Mouse (Mus musculus): ENCODE results near the gene Gm20388. TPM values are rescaled to one million over a fixed set of nuclear protein-coding genes. Genes with fewer than 3 reads are reported as not detected.

Gene Gm20388
- polyA plus RNA-seq, 1 experiment from 2014 or later, result not detected

- peaks cover 22% of the 10 kb centered on the region for H3K36me3 ChIP-seq (ENCODE audit: control insufficient read depth, insufficient read depth, low read length)
- WGBS, result 63% methylated on average over 5 of the region's 5 CpGs
- H3K27ac ChIP-seq (replicated peaks in 1 of 2; ENCODE audit: control insufficient read depth in 1 of 2, insufficient read depth in 1 of 2, low read depth in 2 of 2, low read length in 2 of 2), result no peak overlapping the region
- H3K4me2 ChIP-seq (ENCODE audit: low read length), result no peak overlapping the region
- H3K4me1 ChIP-seq (ENCODE audit: control insufficient read depth in 2 of 2, insufficient read depth in 2 of 2, low read length in 2 of 2), result peaks cover 8 to 18% of the 10 kb centered on the region in 2 experiments
- ATAC-seq (ENCODE audit: insufficient number of reproducible peaks, insufficient read depth, low FRiP score, low read depth), result no peak
- H3K9me3 ChIP-seq (ENCODE audit: control insufficient read depth, low read length), result no peaks in the 10 kb centered on the region
- H3K27me3 ChIP-seq (ENCODE audit: control insufficient read depth, insufficient read depth, low read length), result no peaks in the 10 kb centered on the region
- H3K4me3 ChIP-seq (ENCODE audit: control insufficient read depth in 1 of 2, insufficient read depth in 1 of 2, low read depth in 1 of 2, low read length in 2 of 2), result no peak overlapping the region
- H3K9ac ChIP-seq (ENCODE audit: low read length), result no peak overlapping the region
Measured at GRCm38 (mm10) chr8:121892875-121893274, 1982.2 kb downstream of the Gm20388 start.

- Histone ChIP-seq H3K4me2 (ENCODE audit: low read length) (no peak overlapping the region), H3K4me3 (ENCODE audit: control insufficient read depth in 1 of 2, insufficient read depth in 1 of 2, low read depth in 1 of 2, low read length in 2 of 2) (no peak overlapping the region), H3K9me3 (ENCODE audit: control insufficient read depth, low read length) (no peaks in the 10 kb centered on the region), H3K27ac (replicated peaks in 1 of 2; ENCODE audit: control insufficient read depth in 1 of 2, insufficient read depth in 1 of 2, low read depth in 2 of 2, low read length in 2 of 2) (no peak overlapping the region), H3K27me3 (ENCODE audit: control insufficient read depth, insufficient read depth, low read length) (no peaks in the 10 kb centered on the region), H3K36me3 (ENCODE audit: control insufficient read depth, insufficient read depth, low read length) (peaks cover 16% of the 10 kb centered on the region), H3K9ac (ENCODE audit: low read length) (no peak overlapping the region), H3K4me1 (ENCODE audit: control insufficient read depth in 2 of 2, insufficient read depth in 2 of 2, low read length in 2 of 2) (peaks cover 23 to 34% of the 10 kb centered on the region in 2 experiments)
- WGBS, result 69% methylated on average over 7 of the region's 7 CpGs
- ATAC-seq (ENCODE audit: insufficient number of reproducible peaks, insufficient read depth, low FRiP score, low read depth), result no peak
Measured at GRCm38 (mm10) chr8:121895910-121896309, 1985.3 kb downstream of the Gm20388 start.

DNA sequence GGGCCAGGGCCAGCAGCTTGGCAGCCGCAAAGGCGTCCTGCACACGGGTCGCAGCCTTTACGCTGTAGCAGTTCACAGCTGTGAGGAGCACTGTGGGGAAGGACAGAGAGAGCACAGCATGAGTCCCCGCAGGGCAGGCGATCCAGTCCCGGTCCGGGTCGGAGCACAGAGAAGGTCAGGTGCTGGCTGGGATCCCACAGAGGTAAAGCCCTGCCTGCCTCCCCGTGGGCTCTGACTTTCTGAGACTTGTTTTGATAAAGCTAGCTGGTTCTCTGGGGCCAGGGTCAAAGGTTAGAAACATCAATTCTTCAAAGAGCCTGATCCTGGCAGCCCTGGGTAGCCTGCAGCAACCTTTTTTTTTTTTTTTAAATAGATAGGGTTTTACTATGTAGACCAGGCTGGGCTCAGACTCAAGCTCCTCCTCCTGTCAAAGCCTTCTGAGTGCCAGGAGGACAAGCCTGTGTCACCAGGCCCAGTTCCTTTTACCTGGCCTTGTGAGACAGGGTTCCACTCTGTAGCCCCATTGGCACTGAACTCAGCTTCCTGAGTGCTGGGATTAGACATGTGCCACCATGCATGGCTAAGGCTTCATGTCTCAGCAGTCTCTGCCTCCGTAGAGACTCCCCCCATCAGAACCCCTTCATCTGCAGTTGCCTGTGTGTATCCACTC lies 1986.0 kb downstream of the Gm20388 start:
- ATAC-seq (ENCODE audit: insufficient number of reproducible peaks, insufficient read depth, low FRiP score, low read depth), result no peak
- H3K9me3 ChIP-seq (ENCODE audit: control insufficient read depth, low read length), result no peaks in the 10 kb centered on the region
- H3K36me3 ChIP-seq (ENCODE audit: control insufficient read depth, insufficient read depth, low read length), result peaks cover 16% of the 10 kb centered on the region
- H3K27ac ChIP-seq (replicated peaks in 1 of 2; ENCODE audit: control insufficient read depth in 1 of 2, insufficient read depth in 1 of 2, low read depth in 2 of 2, low read length in 2 of 2), result no peak overlapping the region
- H3K4me1 ChIP-seq (ENCODE audit: control insufficient read depth in 2 of 2, insufficient read depth in 2 of 2, low read length in 2 of 2), result peaks cover 26 to 40% of the 10 kb centered on the region in 2 experiments
- H3K27me3 ChIP-seq (ENCODE audit: control insufficient read depth, insufficient read depth, low read length), result no peaks in the 10 kb centered on the region
- H3K4me2 ChIP-seq (ENCODE audit: low read length), result no peak overlapping the region
- peak overlapping the region; percentile 7; the same call in 1 of the 2 replicates for H3K9ac ChIP-seq (ENCODE audit: low read length)
- WGBS, result 76% methylated on average over 12 of the region's 12 CpGs
- H3K4me3 ChIP-seq (ENCODE audit: control insufficient read depth in 1 of 2, insufficient read depth in 1 of 2, low read depth in 1 of 2, low read length in 2 of 2), result no peak overlapping the region

GRCm38 (mm10) chr8:121897205-121897604 lies 1986.6 kb downstream of the Gm20388 start:
- peak overlapping the region in 1 of 2 experiments; percentile 82; a peak in 1 of 4 replicates for H3K27ac ChIP-seq (replicated peaks in 1 of 2; ENCODE audit: control insufficient read depth in 1 of 2, insufficient read depth in 1 of 2, low read depth in 2 of 2, low read length in 2 of 2)
- 89% methylated on average over 9 of the region's 9 CpGs for WGBS
- no peak for ATAC-seq (ENCODE audit: insufficient number of reproducible peaks, insufficient read depth, low FRiP score, low read depth)
- H3K4me1 ChIP-seq (ENCODE audit: control insufficient read depth in 2 of 2, insufficient read depth in 2 of 2, low read length in 2 of 2), result peaks cover 32 to 46% of the 10 kb centered on the region in 2 experiments
- H3K36me3 ChIP-seq (ENCODE audit: control insufficient read depth, insufficient read depth, low read length), result peaks cover 16% of the 10 kb centered on the region
- H3K27me3 ChIP-seq (ENCODE audit: control insufficient read depth, insufficient read depth, low read length), result no peaks in the 10 kb centered on the region
- H3K9ac ChIP-seq (ENCODE audit: low read length), result peak overlapping the region; percentile 45
- no peak overlapping the region for H3K4me2 ChIP-seq (ENCODE audit: low read length)
- no peak overlapping the region for H3K4me3 ChIP-seq (ENCODE audit: control insufficient read depth in 1 of 2, insufficient read depth in 1 of 2, low read depth in 1 of 2, low read length in 2 of 2)
- no peaks in the 10 kb centered on the region for H3K9me3 ChIP-seq (ENCODE audit: control insufficient read depth, low read length)

GRCm38 (mm10) chr8:121897871-121898381 lies 1987.3 kb downstream of the Gm20388 start:
- peak; percentile 16 for ATAC-seq (ENCODE audit: insufficient number of reproducible peaks, insufficient read depth, low FRiP score, low read depth)

DNA sequence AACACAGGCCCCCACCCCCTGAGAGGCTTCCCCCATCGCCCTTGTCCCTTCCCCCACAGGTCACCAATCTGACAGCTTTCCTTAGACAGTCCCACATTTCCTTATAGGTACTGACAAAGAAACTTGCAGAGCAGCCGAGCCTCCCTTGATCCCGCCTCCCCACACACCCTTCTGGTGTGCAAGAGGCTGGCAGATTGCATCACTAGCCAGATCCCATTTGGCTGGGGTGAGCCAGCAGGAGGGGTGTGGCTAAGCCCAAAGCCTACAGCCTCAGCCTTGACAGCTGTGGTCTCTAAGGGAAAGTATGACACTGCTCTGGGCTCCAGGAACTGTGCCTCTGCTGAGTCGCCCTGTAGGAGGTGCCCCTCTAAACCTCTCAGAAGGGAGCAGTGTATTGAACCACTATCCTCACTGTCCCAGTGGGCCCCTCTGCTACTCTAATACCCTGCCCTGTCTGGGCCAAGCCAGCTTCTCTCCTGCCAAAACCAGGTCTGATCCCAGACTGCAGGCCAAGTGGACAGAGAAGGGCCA lies 1987.8 kb downstream of the Gm20388 start:
- Histone ChIP-seq H3K4me3 (ENCODE audit: control insufficient read depth in 1 of 2, insufficient read depth in 1 of 2, low read depth in 1 of 2, low read length in 2 of 2) (no peak overlapping the region; a peak in 1 of 4 replicates), H3K9ac (ENCODE audit: low read length) (peak overlapping the region; percentile 45), H3K4me1 (ENCODE audit: control insufficient read depth in 2 of 2, insufficient read depth in 2 of 2, low read length in 2 of 2) (peaks cover 37 to 48% of the 10 kb centered on the region in 2 experiments), H3K9me3 (ENCODE audit: control insufficient read depth, low read length) (no peaks in the 10 kb centered on the region), H3K36me3 (ENCODE audit: control insufficient read depth, insufficient read depth, low read length) (peaks cover 16% of the 10 kb centered on the region), H3K4me2 (ENCODE audit: low read length) (peak overlapping the region; percentile 53), H3K27ac (replicated peaks in 1 of 2; ENCODE audit: control insufficient read depth in 1 of 2, insufficient read depth in 1 of 2, low read depth in 2 of 2, low read length in 2 of 2) (peak overlapping the region; percentile 71 to 82), H3K27me3 (ENCODE audit: control insufficient read depth, insufficient read depth, low read length) (no peaks in the 10 kb centered on the region)
- peak; percentile 62 for ATAC-seq (ENCODE audit: insufficient number of reproducible peaks, insufficient read depth, low FRiP score, low read depth)
- 10% methylated on average over 4 of the region's 4 CpGs for WGBS

More at GRCm38 (mm10) chr8:121897871-121898381, 1987.3 kb downstream of the Gm20388 start:
- Histone ChIP-seq H3K9ac (ENCODE audit: low read length) (peak overlapping the region; percentile 45), H3K4me3 (ENCODE audit: control insufficient read depth in 1 of 2, insufficient read depth in 1 of 2, low read depth in 1 of 2, low read length in 2 of 2) (no peak overlapping the region; a peak in 1 of 4 replicates), H3K36me3 (ENCODE audit: control insufficient read depth, insufficient read depth, low read length) (peaks cover 16% of the 10 kb centered on the region), H3K9me3 (ENCODE audit: control insufficient read depth, low read length) (no peaks in the 10 kb centered on the region), H3K4me2 (ENCODE audit: low read length) (peak overlapping the region; percentile 53), H3K4me1 (ENCODE audit: control insufficient read depth in 2 of 2, insufficient read depth in 2 of 2, low read length in 2 of 2) (peaks cover 37 to 48% of the 10 kb centered on the region in 2 experiments), H3K27me3 (ENCODE audit: control insufficient read depth, insufficient read depth, low read length) (no peaks in the 10 kb centered on the region), H3K27ac (replicated peaks in 1 of 2; ENCODE audit: control insufficient read depth in 1 of 2, insufficient read depth in 1 of 2, low read depth in 2 of 2, low read length in 2 of 2) (peak overlapping the region; percentile 71 to 82)
- 23% methylated on average over 7 of the region's 7 CpGs for WGBS

DNA sequence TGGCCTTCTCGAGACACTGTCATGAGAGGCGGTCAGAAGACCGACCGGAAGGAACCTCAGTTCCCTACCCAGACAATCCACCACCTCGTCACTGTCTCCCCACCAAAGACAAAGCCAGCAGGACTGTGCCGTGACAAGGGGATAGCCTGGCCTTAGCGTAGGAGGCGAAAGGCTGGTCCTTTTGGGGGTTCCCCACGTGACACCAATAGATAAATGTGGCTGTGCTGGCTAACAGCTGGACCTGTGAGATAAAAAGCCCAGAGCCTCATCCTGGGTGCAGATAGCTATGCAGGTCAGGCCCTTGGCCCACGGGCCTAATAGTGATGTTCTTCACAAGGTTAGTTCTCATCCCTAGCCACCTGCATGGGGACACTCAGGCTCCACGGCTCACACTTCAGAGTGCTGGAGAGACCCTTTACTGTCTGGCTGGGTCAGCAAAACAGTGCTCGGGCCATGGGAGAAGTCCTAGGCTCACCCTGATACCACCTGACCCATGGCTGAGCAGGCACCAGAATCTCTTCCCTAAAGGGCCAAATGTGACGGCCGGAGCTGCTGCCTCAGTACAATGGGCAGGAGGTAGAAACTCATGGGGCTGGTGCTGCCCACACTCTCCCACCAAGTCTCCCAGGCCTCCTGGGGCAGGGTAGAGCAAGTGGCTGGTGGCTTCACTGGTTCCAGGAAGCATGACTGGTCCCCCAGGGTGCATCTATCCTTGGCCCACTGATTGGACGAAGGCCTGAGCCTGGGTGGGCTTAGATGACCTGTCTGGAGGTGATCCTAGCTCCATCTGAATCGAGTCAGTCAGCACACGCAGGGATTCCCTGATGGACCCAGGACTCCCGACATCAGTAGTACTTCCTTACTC lies 1988.8 kb downstream of the Gm20388 start:
- Histone ChIP-seq H3K4me3 (ENCODE audit: control insufficient read depth in 1 of 2, insufficient read depth in 1 of 2, low read depth in 1 of 2, low read length in 2 of 2) (no peak overlapping the region), H3K4me1 (ENCODE audit: control insufficient read depth in 2 of 2, insufficient read depth in 2 of 2, low read length in 2 of 2) (peaks cover 37 to 48% of the 10 kb centered on the region in 2 experiments), H3K27me3 (ENCODE audit: control insufficient read depth, insufficient read depth, low read length) (no peaks in the 10 kb centered on the region), H3K9ac (ENCODE audit: low read length) (no peak overlapping the region; the same call in 1 of the 2 replicates), H3K4me2 (ENCODE audit: low read length) (peak overlapping the region; percentile 4; the same call in 1 of the 2 replicates), H3K27ac (replicated peaks in 1 of 2; ENCODE audit: control insufficient read depth in 1 of 2, insufficient read depth in 1 of 2, low read depth in 2 of 2, low read length in 2 of 2) (no peak overlapping the region; a peak in 1 of 4 replicates), H3K36me3 (ENCODE audit: control insufficient read depth, insufficient read depth, low read length) (peaks cover 16% of the 10 kb centered on the region), H3K9me3 (ENCODE audit: control insufficient read depth, low read length) (no peaks in the 10 kb centered on the region)
- no peak for ATAC-seq (ENCODE audit: insufficient number of reproducible peaks, insufficient read depth, low FRiP score, low read depth)
- 81% methylated on average over 18 of the region's 18 CpGs for WGBS

Data from heart, embryonic 14.5 days (tissue).